Mouse (Mus musculus) midbrain, embryonic 14.5 days (tissue): ENCODE results near the gene Dnm3. TPM values are rescaled to one million over a fixed set of nuclear protein-coding genes. Genes with fewer than 3 reads are reported as not detected.

ENCODE experiments used
- ATAC-seq: fragments of 200-750 bp; cut with Nextera tagmentation; 2 replicates; pipeline ENCODE4 v1.8.0; 2017; ENCODE audit warnings: moderate number of reproducible peaks, moderate library complexity; ENCODE audit not compliant: low FRiP score, low TSS enrichment
- DNase-seq: peaks from one replicate; pipeline ENCODE4 v3.0.0-alpha.2; 2015
- H3K27ac ChIP-seq: fragments of 300-500 bp; sonication (generic); replicated peaks from 2 replicates; pipeline ENCODE4 v1.5.1; 2014; ENCODE audit warnings: mild to moderate bottlenecking, low read depth, low read length, moderate library complexity
- H3K27me3 ChIP-seq: fragments of 300-500 bp; sonication (generic); 2 replicates; pipeline ENCODE4 v1.6.1; 2014; ENCODE audit warnings: low read length, control low read depth, mixed read lengths; ENCODE audit not compliant: control insufficient read depth, insufficient read depth
- H3K36me3 ChIP-seq: fragments of 300-500 bp; sonication (generic); 2 replicates; pipeline ENCODE4 v1.6.1; 2014; ENCODE audit warnings: low read length, control low read depth; ENCODE audit not compliant: control insufficient read depth, insufficient read depth
- H3K4me1 ChIP-seq: fragments of 300-500 bp; sonication (generic); 2 replicates; pipeline ENCODE4 v1.6.1; 2014; ENCODE audit warnings: mild to moderate bottlenecking, antibody characterized with exemption, low read length, control low read depth; ENCODE audit not compliant: control insufficient read depth, insufficient read depth
- H3K4me2 ChIP-seq: fragments of 300-500 bp; sonication (generic); 2 replicates; pipeline ENCODE4 v1.6.1; 2014; ENCODE audit warnings: mild to moderate bottlenecking, low read length, moderate library complexity
- H3K4me3 ChIP-seq: fragments of 300-500 bp; sonication (generic); replicated peaks from 2 replicates; pipeline ENCODE4 v1.5.1; 2014; ENCODE audit warnings: low read depth, low read length
- H3K9ac ChIP-seq: fragments of 300-500 bp; sonication (generic); replicated peaks from 2 replicates; pipeline ENCODE4 v1.6.1; 2014; ENCODE audit warnings: mild to moderate bottlenecking, low read length, moderate library complexity
- H3K9me3 ChIP-seq: fragments of 300-500 bp; sonication (generic); 2 replicates; pipeline ENCODE4 v1.6.1; 2016; ENCODE audit warnings: low read length, control low read depth, mixed read lengths; ENCODE audit not compliant: control insufficient read depth
- WGBS: fragments of 180-500 bp; shearing (Covaris S2); extraction: QIAGEN DNeasy Blood & Tissue Kit; methylation state at CpG from one replicate; pipeline ENCODE4 v1.1.7; 2014; 5-methylcytosine and 5-hydroxymethylcytosine counted together
- polyA plus RNA-seq: library from polyadenylated mRNA; unstranded; fragments of >200 nt; fragmentation: Nextera tagmentation; extraction: Ambion mirVana; gene quantifications from 2 replicates; pipeline ENCODE4 v1.2.1, GENCODE M21; 2014

Dnm3 gene
- polyA plus RNA-seq, 1 experiment from 2014 or later = 62.0 TPM

GRCm38 (mm10) chr1:162008631-162009067 lies 469.2 kb downstream of the Dnm3 start:
- no peak overlapping the region for H3K4me2 ChIP-seq
- 0 out of 2 replicates have a peak, but pooled peaks have one; percentile 20 for ATAC-seq
- H3K27ac ChIP-seq = 0 out of 2 replicates have a peak overlapping the region, but pooled peaks have one; percentile 13
- no peaks in the 10 kb centered on the region for H3K27me3 ChIP-seq
- peaks cover 20% of the 10 kb centered on the region for H3K4me1 ChIP-seq
- DNase-seq = no peak
- no peak overlapping the region for H3K9ac ChIP-seq
- H3K9me3 ChIP-seq = no peaks in the 10 kb centered on the region
- H3K36me3 ChIP-seq = peaks cover 10% of the 10 kb centered on the region; the same call in 1 of the 2 replicates
- WGBS = 24% methylated on average over 8 of the region's 8 CpGs
- no peak overlapping the region for H3K4me3 ChIP-seq

- Histone ChIP-seq H3K27me3 (no peaks in the 10 kb centered on the region), H3K4me3 (no peak overlapping the region), H3K4me2 (no peak overlapping the region), H3K4me1 (peaks cover 20% of the 10 kb centered on the region), H3K9ac (no peak overlapping the region), H3K9me3 (no peaks in the 10 kb centered on the region), H3K36me3 (peaks cover 12% of the 10 kb centered on the region; the same call in 1 of the 2 replicates), H3K27ac (no peak overlapping the region)
- DNase-seq (no peak), ATAC-seq (no peak)
- WGBS = 66% methylated on average over 4 of the region's 4 CpGs
Observed at GRCm38 (mm10) chr1:162008208-162008607, 469.6 kb downstream of the Dnm3 start.

- Histone ChIP-seq H3K9ac (no peak overlapping the region), H3K27me3 (no peaks in the 10 kb centered on the region), H3K4me3 (no peak overlapping the region), H3K36me3 (peaks cover 10% of the 10 kb centered on the region; the same call in 1 of the 2 replicates), H3K4me2 (no peak overlapping the region), H3K4me1 (peaks cover 20% of the 10 kb centered on the region), H3K9me3 (no peaks in the 10 kb centered on the region), H3K27ac (no peak overlapping the region)
- DNase-seq (no peak), ATAC-seq (no peak)
- 88% methylated on average over 9 of the region's 9 CpGs for WGBS
Observed at GRCm38 (mm10) chr1:162006109-162006508, 471.7 kb downstream of the Dnm3 start.

DNA sequence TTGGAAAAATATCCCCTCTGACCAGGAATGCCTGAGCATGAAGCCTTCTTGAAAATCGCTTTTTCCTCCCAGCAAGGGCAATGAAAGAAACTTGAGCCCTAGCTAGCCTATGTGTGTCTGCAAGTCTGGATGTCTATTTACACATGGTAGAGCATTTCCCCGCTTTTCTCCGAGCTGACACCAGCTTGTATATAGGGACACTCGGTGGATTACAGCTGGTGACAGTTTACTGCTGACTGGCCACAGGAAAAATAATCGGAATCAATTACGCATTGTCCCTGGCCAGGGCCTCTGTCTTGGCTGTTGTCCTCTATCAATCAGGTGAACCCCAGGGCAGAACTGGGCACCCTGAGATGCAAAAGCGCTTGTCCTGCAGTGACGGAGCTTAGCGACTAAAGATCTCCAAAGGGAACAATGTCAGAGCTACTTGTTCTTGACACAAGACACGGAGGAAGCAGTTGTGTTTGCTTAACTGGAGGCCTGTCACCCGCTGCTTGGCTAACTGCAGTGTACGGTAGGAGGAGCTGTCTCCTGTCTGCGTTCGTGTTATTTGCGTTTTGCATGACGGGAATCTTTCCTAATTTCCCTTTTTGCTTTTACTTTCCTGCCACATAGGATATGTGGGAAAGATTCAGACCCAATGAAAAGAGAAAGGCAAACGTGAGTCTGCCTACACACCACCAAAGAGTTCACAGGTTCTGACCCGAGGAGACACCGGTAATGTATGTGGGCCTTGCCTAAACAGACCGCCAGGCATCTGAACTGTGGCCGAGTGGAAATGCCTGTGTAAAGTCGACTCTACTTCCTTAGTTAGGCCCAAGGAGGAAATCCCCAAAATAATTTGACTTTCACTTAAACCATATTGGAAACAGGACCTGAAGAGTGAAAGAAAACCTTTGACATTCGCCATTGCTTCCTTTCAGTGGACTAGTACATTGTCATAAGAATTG lies 472.7 kb downstream of the Dnm3 start:
- H3K9ac ChIP-seq = no peak overlapping the region; the same call in 1 of the 2 replicates
- no peak for ATAC-seq

DNA sequence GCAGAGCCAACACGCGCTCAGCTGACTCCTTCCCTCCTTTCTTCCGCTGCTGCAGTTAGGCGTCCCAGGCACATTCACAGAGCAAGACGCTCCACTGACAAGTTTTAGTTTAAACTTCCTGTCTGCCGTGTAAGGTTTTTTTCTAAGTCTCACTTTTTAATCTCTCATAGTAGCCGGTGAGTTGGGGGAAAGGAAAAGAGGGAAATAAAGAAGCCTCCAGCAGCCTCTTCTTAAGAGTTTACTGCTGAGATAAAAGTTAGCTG lies 473.4 kb downstream of the Dnm3 start:
- no peak overlapping the region for H3K27ac ChIP-seq

More for the DNA sequence above, 472.7 kb downstream of the Dnm3 start:
- Histone ChIP-seq H3K27ac (peak overlapping the region; percentile 28; the same call in 1 of the 2 replicates), H3K4me3 (no peak overlapping the region), H3K36me3 (0 out of 2 replicates have a peak, but pooled peaks cover 3% of the 10 kb centered on the region), H3K4me1 (peaks cover 20% of the 10 kb centered on the region), H3K9me3 (no peaks in the 10 kb centered on the region), H3K4me2 (0 out of 2 replicates have a peak overlapping the region, but pooled peaks have one; percentile 15), H3K27me3 (no peaks in the 10 kb centered on the region)
- WGBS = 61% methylated on average over 23 of the region's 23 CpGs
- DNase-seq = peak; percentile 61

GRCm38 (mm10) chr1:162003729-162004517 lies 473.9 kb downstream of the Dnm3 start:
- Histone ChIP-seq H3K4me1 (peaks cover 16% of the 10 kb centered on the region), H3K36me3 (0 out of 2 replicates have a peak, but pooled peaks cover 3% of the 10 kb centered on the region), H3K27ac (no peak overlapping the region), H3K9me3 (no peaks in the 10 kb centered on the region), H3K9ac (no peak overlapping the region), H3K27me3 (no peaks in the 10 kb centered on the region), H3K4me2 (no peak overlapping the region), H3K4me3 (no peak overlapping the region)
- no peak for ATAC-seq
- WGBS = 62% methylated on average over 14 of the region's 14 CpGs
- no peak for DNase-seq

More for the DNA sequence above, 473.4 kb downstream of the Dnm3 start:
- Histone ChIP-seq H3K9ac (no peak overlapping the region), H3K36me3 (0 out of 2 replicates have a peak, but pooled peaks cover 3% of the 10 kb centered on the region), H3K27me3 (no peaks in the 10 kb centered on the region), H3K4me2 (no peak overlapping the region), H3K4me1 (peaks cover 20% of the 10 kb centered on the region), H3K4me3 (no peak overlapping the region), H3K9me3 (no peaks in the 10 kb centered on the region)
- no peak for ATAC-seq
- DNase-seq = no peak
- 51% methylated on average over 7 of the region's 7 CpGs for WGBS

DNA sequence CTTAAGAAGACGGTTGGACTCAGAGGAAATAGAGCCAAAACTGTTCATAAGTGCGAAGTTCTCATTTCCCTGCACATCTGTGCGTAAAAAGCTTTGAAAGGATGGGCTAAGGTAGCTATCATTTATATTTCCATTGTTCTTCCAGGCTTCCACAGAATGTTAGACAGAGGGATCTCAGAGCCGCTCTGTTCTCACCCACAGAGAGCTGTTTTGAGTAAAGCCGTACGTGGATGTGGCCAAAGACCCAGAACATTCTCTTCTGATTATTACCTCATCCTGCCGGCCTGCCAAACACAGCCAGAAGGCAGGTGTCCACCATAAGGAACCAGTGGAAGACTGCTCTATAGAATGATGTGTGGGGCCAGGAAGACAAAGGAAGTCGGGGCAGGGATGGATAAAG lies 476.5 kb downstream of the Dnm3 start:
- H3K9ac ChIP-seq = no peak overlapping the region
- peaks cover 10% of the 10 kb centered on the region for H3K4me1 ChIP-seq
- no peak overlapping the region for H3K27ac ChIP-seq
- no peak overlapping the region for H3K4me2 ChIP-seq
- H3K36me3 ChIP-seq = 0 out of 2 replicates have a peak, but pooled peaks cover 3% of the 10 kb centered on the region
- 83% methylated on average over 8 of the region's 8 CpGs for WGBS
- ATAC-seq (no peak), DNase-seq (no peak)
- H3K9me3 ChIP-seq = no peaks in the 10 kb centered on the region
- H3K27me3 ChIP-seq = no peaks in the 10 kb centered on the region
- H3K4me3 ChIP-seq = no peak overlapping the region

GRCm38 (mm10) chr1:161999882-162000371 lies 477.9 kb downstream of the Dnm3 start:
- no peak overlapping the region for H3K4me3 ChIP-seq
- no peak overlapping the region for H3K9ac ChIP-seq
- ATAC-seq (peak; percentile 85), DNase-seq (peak; percentile 94)
- H3K27ac ChIP-seq = peak overlapping the region; percentile 3; the same call in 1 of the 2 replicates
- H3K4me2 ChIP-seq = no peak overlapping the region; the same call in 1 of the 2 replicates
- 2% methylated on average over 4 of the region's 4 CpGs for WGBS
- 0 out of 2 replicates have a peak, but pooled peaks cover 3% of the 10 kb centered on the region for H3K36me3 ChIP-seq
- H3K9me3 ChIP-seq = no peaks in the 10 kb centered on the region
- no peaks in the 10 kb centered on the region for H3K27me3 ChIP-seq
- H3K4me1 ChIP-seq = peaks cover 8% of the 10 kb centered on the region
